Mouse (Mus musculus) cerebellum, adult 2 months (tissue): ENCODE results near the gene Pdzd2. TPM values are rescaled to one million over a fixed set of nuclear protein-coding genes. Genes with fewer than 3 reads are reported as not detected.

Source experiments
- DNase-seq, 2 experiments: peaks; one replicate each; pipeline ENCODE4 v3.0.0; 2021
- H3K27ac ChIP-seq: fragments of 200-500 bp; 2 replicates; pipeline ENCODE4 v1.5.1; 2012; ENCODE audit warnings: low read length, control low read depth, inconsistent platforms; ENCODE audit not compliant: insufficient read depth
- H3K27me3 ChIP-seq: fragments of 200-500 bp; 2 replicates; pipeline ENCODE4 v1.6.1; 2012; ENCODE audit warnings: inconsistent platforms, mild to moderate bottlenecking, low read length, moderate library complexity; ENCODE audit not compliant: control insufficient read depth, insufficient read depth
- H3K4me1 ChIP-seq: fragments of 200-500 bp; 2 replicates; pipeline ENCODE4 v1.6.1; 2011; ENCODE audit warnings: low read length; ENCODE audit not compliant: control insufficient read depth, insufficient read depth
- H3K4me3 ChIP-seq: fragments of 200-500 bp; replicated peaks from 2 replicates; pipeline ENCODE3; 2011; ENCODE audit warnings: mild to moderate bottlenecking, low read depth, low read length, control low read depth; ENCODE audit not compliant: insufficient read depth
- CTCF ChIP-seq: fragments of 200-500 bp; IDR thresholded peaks from 2 replicates; pipeline ENCODE4 v1.5.1; 2011; ENCODE audit warnings: low read depth, mild to moderate bottlenecking, control low read depth, low read length, moderate library complexity, borderline replicate concordance; ENCODE audit not compliant: insufficient read depth
- POLR2A ChIP-seq: fragments of 200-500 bp; IDR thresholded peaks from 2 replicates; pipeline ENCODE4 v1.6.1; 2011; ENCODE audit warnings: low read length, control low read depth, borderline replicate concordance; ENCODE audit not compliant: insufficient read depth
- WGBS: fragments of 180-500 bp; shearing (Covaris S2); methylation state at CpG from one replicate; pipeline ENCODE4 v1.1.7; 2018; 5-methylcytosine and 5-hydroxymethylcytosine counted together
- polyA plus RNA-seq: library from polyadenylated mRNA; depleted of rRNA; stranded (reverse); fragments of >200 nt; gene quantifications from 2 replicates; pipeline ENCODE4 v1.2.3, GENCODE M21; 2012

Pdzd2 gene
- polyA plus RNA-seq, 1 experiment: 6.3 TPM

- WGBS: 82% methylated on average over 3 of the region's 3 CpGs
- H3K27ac ChIP-seq: no peak overlapping the region
- no peak for DNase-seq
- TF ChIP-seq POLR2A: no peak
- TF ChIP-seq CTCF: no peak
- H3K27me3 ChIP-seq: no peaks in the 10 kb centered on the region
- H3K4me1 ChIP-seq: no peaks in the 10 kb centered on the region; the same call in 1 of the 2 replicates
- H3K4me3 ChIP-seq: no peak overlapping the region
Measured at GRCm38 (mm10) chr15:12573621-12574020, 166.1 kb downstream of the Pdzd2 start.

DNA sequence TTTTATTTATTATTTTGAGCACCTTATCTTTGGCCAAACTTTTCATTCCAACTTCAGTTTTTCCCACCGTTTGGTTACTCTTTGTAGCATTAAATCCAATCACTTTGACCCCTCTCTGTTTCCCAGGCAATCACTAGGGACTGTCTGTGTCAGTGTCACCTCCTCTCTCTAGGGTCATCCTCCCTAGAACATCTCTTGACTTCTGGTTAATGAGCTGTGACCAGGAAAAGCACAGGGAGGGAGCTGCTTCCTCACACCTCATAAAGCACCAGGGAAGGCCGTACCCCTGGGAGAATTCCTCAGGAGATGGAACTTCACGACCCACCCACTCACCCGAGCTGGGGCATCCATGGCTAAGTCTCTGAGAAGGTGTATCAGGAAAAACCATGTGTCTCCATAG lies 168.6 kb downstream of the Pdzd2 start:
- Histone ChIP-seq H3K4me3 (no peak overlapping the region), H3K27me3 (no peaks in the 10 kb centered on the region), H3K4me1 (no peaks in the 10 kb centered on the region), H3K27ac (no peak overlapping the region)
- TF ChIP-seq CTCF: no peak
- no peak for TF ChIP-seq POLR2A
- 48% methylated on average over 4 of the region's 4 CpGs for WGBS
- no peak for DNase-seq

GRCm38 (mm10) chr15:12566637-12567440 lies 172.9 kb downstream of the Pdzd2 start:
- TF ChIP-seq POLR2A (no peak), CTCF (no peak)
- 89% methylated on average over 11 of the region's 11 CpGs for WGBS
- Histone ChIP-seq H3K4me3 (no peak overlapping the region), H3K4me1 (no peaks in the 10 kb centered on the region), H3K27me3 (no peaks in the 10 kb centered on the region), H3K27ac (no peak overlapping the region)
- no peak for DNase-seq

GRCm38 (mm10) chr15:12565281-12565680 lies 174.4 kb downstream of the Pdzd2 start:
- TF ChIP-seq CTCF: no peak
- no peak for TF ChIP-seq POLR2A
- WGBS: 94% methylated on average over 8 of the region's 8 CpGs
- H3K4me1 ChIP-seq: no peaks in the 10 kb centered on the region
- no peak overlapping the region for H3K27ac ChIP-seq
- no peak overlapping the region for H3K4me3 ChIP-seq
- H3K27me3 ChIP-seq: no peaks in the 10 kb centered on the region
- no peak for DNase-seq

- WGBS: 55% methylated on average over 8 of the region's 8 CpGs
- Histone ChIP-seq H3K4me3 (no peak overlapping the region), H3K27ac (no peak overlapping the region), H3K27me3 (no peaks in the 10 kb centered on the region), H3K4me1 (no peaks in the 10 kb centered on the region)
- DNase-seq: no peak
- TF ChIP-seq POLR2A (no peak), CTCF (no peak)
Measured at GRCm38 (mm10) chr15:12560505-12560904, 179.2 kb downstream of the Pdzd2 start.

DNA sequence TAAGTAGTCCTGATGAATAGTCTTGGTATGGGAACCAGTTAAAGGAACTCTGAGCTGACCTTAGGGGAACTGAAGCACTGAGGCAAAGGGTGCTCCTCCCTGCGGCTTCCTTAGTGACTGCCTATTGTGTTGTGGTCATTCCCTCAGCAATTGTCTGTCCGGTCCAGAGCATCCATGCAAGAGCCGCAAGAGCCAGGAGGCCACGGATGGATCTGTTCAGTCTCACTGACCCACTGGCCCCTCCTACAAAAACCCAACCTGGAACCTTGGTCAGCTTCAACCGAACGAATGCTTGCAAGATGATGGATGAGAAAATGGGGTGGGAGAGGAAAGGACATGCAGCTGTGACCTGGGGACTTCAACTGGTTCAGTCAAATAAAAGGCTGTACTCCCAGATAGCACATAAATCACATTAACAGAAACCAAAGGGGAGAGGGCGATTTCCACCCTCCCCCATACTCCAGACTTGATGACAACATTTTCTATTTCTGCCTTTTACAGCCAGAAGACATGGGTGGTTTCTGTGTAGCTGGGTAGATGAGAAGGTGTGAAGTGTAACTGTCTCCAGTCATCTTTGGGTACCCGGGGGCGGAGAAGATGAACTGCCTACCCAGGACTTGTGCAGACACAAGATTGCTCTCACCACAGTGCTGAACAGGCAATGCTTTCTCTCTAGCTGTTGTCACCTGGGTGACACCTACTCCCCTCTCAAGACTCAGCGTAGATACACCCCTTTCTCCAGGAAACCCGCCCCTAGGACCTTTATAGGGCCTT lies 181.9 kb downstream of the Pdzd2 start:
- DNase-seq: no peak
- WGBS: 87% methylated on average over 11 of the region's 11 CpGs
- H3K4me1 ChIP-seq: no peaks in the 10 kb centered on the region
- TF ChIP-seq CTCF (no peak), POLR2A (no peak)
- no peak overlapping the region for H3K27ac ChIP-seq
- no peak overlapping the region for H3K4me3 ChIP-seq
- H3K27me3 ChIP-seq: no peaks in the 10 kb centered on the region

GRCm38 (mm10) chr15:12553211-12553610 lies 186.5 kb downstream of the Pdzd2 start:
- no peaks in the 10 kb centered on the region; the same call in 1 of the 2 replicates for H3K27me3 ChIP-seq
- no peak for TF ChIP-seq CTCF
- no peak for TF ChIP-seq POLR2A
- no peak overlapping the region for H3K27ac ChIP-seq
- DNase-seq: no peak
- no peaks in the 10 kb centered on the region for H3K4me1 ChIP-seq
- no peak overlapping the region for H3K4me3 ChIP-seq
- WGBS: 74% methylated on average over 3 of the region's 3 CpGs
